Mouse (Mus musculus) T-helper 2 cell (primary cell): ENCODE results near the gene Bmper.

ENCODE experiments used
- in situ Hi-C: fragments of 300-600 bp; cut with MboI, MseI; formaldehyde crosslinking; loops from one replicate; pipeline ENCODE4 v1.15.1; 2025; ENCODE audit warnings: high pct_unique_total_duplicates

Bmper gene

GRCm38 (mm10) chr9:23423748-23424147 is 200.9 kb downstream of the Bmper start:
- in situ Hi-C loops, result no loop called here

GRCm38 (mm10) chr9:23432631-23433030 is 209.8 kb downstream of the Bmper start:
- in situ Hi-C loops, result no loop called here

GRCm38 (mm10) chr9:23433238-23433637 is 210.4 kb downstream of the Bmper start:
- in situ Hi-C loops, result no loop called here

- in situ Hi-C loops, result no loop called here
Measured at GRCm38 (mm10) chr9:23436751-23437150, 213.9 kb downstream of the Bmper start.

- in situ Hi-C loops, result no loop called here
Measured at GRCm38 (mm10) chr9:23438662-23439061, 215.8 kb downstream of the Bmper start.

- in situ Hi-C loops, result no loop called here
Measured at GRCm38 (mm10) chr9:23442168-23442567, 219.3 kb downstream of the Bmper start.

GRCm38 (mm10) chr9:23444975-23445374 is 222.1 kb downstream of the Bmper start:
- in situ Hi-C loops, result no loop called here

- in situ Hi-C loops, result no loop called here
Measured at GRCm38 (mm10) chr9:23447271-23447961, 224.5 kb downstream of the Bmper start.

GRCm38 (mm10) chr9:23453309-23453708 is 230.4 kb downstream of the Bmper start:
- in situ Hi-C loops, result no loop called here

GRCm38 (mm10) chr9:23457186-23457585 is 234.3 kb downstream of the Bmper start:
- in situ Hi-C loops, result no loop called here

- in situ Hi-C loops, result no loop called here
Measured at GRCm38 (mm10) chr9:23460721-23461120, 237.8 kb downstream of the Bmper start.

GRCm38 (mm10) chr9:23462949-23463608 is 240.2 kb downstream of the Bmper start:
- in situ Hi-C loops, result no loop called here

GRCm38 (mm10) chr9:23464981-23465630 is 242.2 kb downstream of the Bmper start:
- in situ Hi-C loops, result no loop called here

GRCm38 (mm10) chr9:23469886-23470285 is 247.0 kb downstream of the Bmper start:
- in situ Hi-C loops, result no loop called here

GRCm38 (mm10) chr9:23485851-23486250 is 263.0 kb downstream of the Bmper start:
- in situ Hi-C loops, result no loop called here

- in situ Hi-C loops, result no loop called here
Measured at GRCm38 (mm10) chr9:23486725-23487378, 264.0 kb downstream of the Bmper start.

- in situ Hi-C loops, result no loop called here
Measured at GRCm38 (mm10) chr9:23488265-23488664, 265.4 kb downstream of the Bmper start.

GRCm38 (mm10) chr9:23495400-23495799 is 272.5 kb downstream of the Bmper start:
- in situ Hi-C loops, result loop anchor here (10.0 kb wide), 1 partner anchor 899 kb away; no protein-coding TSS in a partner anchor

- in situ Hi-C loops, result loop anchor here (10.0 kb wide), 1 partner anchor 897 kb away; no protein-coding TSS in a partner anchor
Measured at GRCm38 (mm10) chr9:23497626-23498025, 274.8 kb downstream of the Bmper start.

- in situ Hi-C loops, result no loop called here
Measured at GRCm38 (mm10) chr9:23533870-23534269, 311.0 kb downstream of the Bmper start.
